Mouse (Mus musculus): ENCODE measurements around the gene Commd7. TPM values are rescaled to one million over a fixed set of nuclear protein-coding genes. Genes with fewer than 3 reads are reported as not detected.

Commd7 gene
- polyA plus RNA-seq, 1 experiment from 2014 or later: 70.4 TPM

GRCm38 (mm10) chr2:153642496-153642895 is 9.9 kb upstream of the Commd7 start:
- no peak for ATAC-seq (ENCODE audit: insufficient number of reproducible peaks, insufficient read depth, low FRiP score, low read depth)
- WGBS: 16% methylated on average over 3 of the region's 3 CpGs
- H3K9ac ChIP-seq (replicated peaks; ENCODE audit: low read depth, low read length): no peak overlapping the region
- H3K4me3 ChIP-seq (ENCODE audit: low read depth, low read length): no peak overlapping the region
- H3K4me1 ChIP-seq (ENCODE audit: control insufficient read depth, insufficient read depth, low read length): no peaks in the 10 kb centered on the region
- H3K9me3 ChIP-seq (ENCODE audit: control insufficient read depth, low read depth, low read length): no peaks in the 10 kb centered on the region
- no peaks in the 10 kb centered on the region for H3K27me3 ChIP-seq (ENCODE audit: control insufficient read depth, insufficient read depth, low read length)
- no peak overlapping the region for H3K4me2 ChIP-seq (replicated peaks; ENCODE audit: low read depth, low read length)
- H3K27ac ChIP-seq (ENCODE audit: low read length): no peak overlapping the region
- H3K36me3 ChIP-seq (ENCODE audit: control insufficient read depth, insufficient read depth, low read length): no peaks in the 10 kb centered on the region

- Histone ChIP-seq H3K9me3 (ENCODE audit: control insufficient read depth, low read depth, low read length) (no peaks in the 10 kb centered on the region), H3K9ac (replicated peaks; ENCODE audit: low read depth, low read length) (no peak overlapping the region), H3K4me3 (ENCODE audit: low read depth, low read length) (no peak overlapping the region), H3K4me2 (replicated peaks; ENCODE audit: low read depth, low read length) (no peak overlapping the region), H3K36me3 (ENCODE audit: control insufficient read depth, insufficient read depth, low read length) (no peaks in the 10 kb centered on the region), H3K27ac (ENCODE audit: low read length) (no peak overlapping the region), H3K27me3 (ENCODE audit: control insufficient read depth, insufficient read depth, low read length) (no peaks in the 10 kb centered on the region), H3K4me1 (ENCODE audit: control insufficient read depth, insufficient read depth, low read length) (no peaks in the 10 kb centered on the region)
- ATAC-seq (ENCODE audit: insufficient number of reproducible peaks, insufficient read depth, low FRiP score, low read depth): no peak
- WGBS: 31% methylated on average over 15 of the region's 15 CpGs
These were observed 6.5 kb upstream of the Commd7 start for GRCm38 (mm10) chr2:153638977-153639680.

GRCm38 (mm10) chr2:153633259-153633658 is 678 bp upstream of the Commd7 start:
- peaks cover 9% of the 10 kb centered on the region for H3K36me3 ChIP-seq (ENCODE audit: control insufficient read depth, insufficient read depth, low read length)
- H3K4me3 ChIP-seq (ENCODE audit: low read depth, low read length): peak overlapping the region; percentile 82; the same call in 1 of the 2 replicates
- H3K27me3 ChIP-seq (ENCODE audit: control insufficient read depth, insufficient read depth, low read length): no peaks in the 10 kb centered on the region
- H3K27ac ChIP-seq (ENCODE audit: low read length): no peak overlapping the region
- H3K9me3 ChIP-seq (ENCODE audit: control insufficient read depth, low read depth, low read length): no peaks in the 10 kb centered on the region
- WGBS: 56% methylated on average over 5 of the region's 5 CpGs
- H3K9ac ChIP-seq (replicated peaks; ENCODE audit: low read depth, low read length): no peak overlapping the region
- no peak for ATAC-seq (ENCODE audit: insufficient number of reproducible peaks, insufficient read depth, low FRiP score, low read depth)
- 0 out of 2 replicates have a peak overlapping the region, but pooled peaks have one; percentile 55 for H3K4me2 ChIP-seq (replicated peaks; ENCODE audit: low read depth, low read length)
- H3K4me1 ChIP-seq (ENCODE audit: control insufficient read depth, insufficient read depth, low read length): peaks cover 6% of the 10 kb centered on the region; the same call in 1 of the 2 replicates

GRCm38 (mm10) chr2:153632871-153633226 is 268 bp upstream of the Commd7 start:
- no peak for ATAC-seq (ENCODE audit: insufficient number of reproducible peaks, insufficient read depth, low FRiP score, low read depth)

GRCm38 (mm10) chr2:153630950-153631349 is 1.6 kb downstream of the Commd7 start:
- Histone ChIP-seq H3K27me3 (ENCODE audit: control insufficient read depth, insufficient read depth, low read length) (no peaks in the 10 kb centered on the region), H3K9me3 (ENCODE audit: control insufficient read depth, low read depth, low read length) (no peaks in the 10 kb centered on the region), H3K9ac (replicated peaks; ENCODE audit: low read depth, low read length) (no peak overlapping the region), H3K4me1 (ENCODE audit: control insufficient read depth, insufficient read depth, low read length) (peaks cover 6% of the 10 kb centered on the region; the same call in 1 of the 2 replicates), H3K36me3 (ENCODE audit: control insufficient read depth, insufficient read depth, low read length) (peaks cover 30% of the 10 kb centered on the region), H3K4me2 (replicated peaks; ENCODE audit: low read depth, low read length) (no peak overlapping the region), H3K4me3 (ENCODE audit: low read depth, low read length) (no peak overlapping the region), H3K27ac (ENCODE audit: low read length) (no peak overlapping the region)
- 89% methylated on average over 3 of the region's 3 CpGs for WGBS
- ATAC-seq (ENCODE audit: insufficient number of reproducible peaks, insufficient read depth, low FRiP score, low read depth): no peak

More at GRCm38 (mm10) chr2:153632871-153633226, 268 bp upstream of the Commd7 start:
- Histone ChIP-seq H3K36me3 (ENCODE audit: control insufficient read depth, insufficient read depth, low read length) (peaks cover 13% of the 10 kb centered on the region), H3K4me3 (ENCODE audit: low read depth, low read length) (peak overlapping the region; percentile 82), H3K9ac (replicated peaks; ENCODE audit: low read depth, low read length) (peak overlapping the region; percentile 85), H3K4me2 (replicated peaks; ENCODE audit: low read depth, low read length) (peak overlapping the region; percentile 55), H3K27me3 (ENCODE audit: control insufficient read depth, insufficient read depth, low read length) (no peaks in the 10 kb centered on the region), H3K9me3 (ENCODE audit: control insufficient read depth, low read depth, low read length) (no peaks in the 10 kb centered on the region), H3K27ac (ENCODE audit: low read length) (peak overlapping the region; percentile 91), H3K4me1 (ENCODE audit: control insufficient read depth, insufficient read depth, low read length) (peaks cover 6% of the 10 kb centered on the region; the same call in 1 of the 2 replicates)
- WGBS: 23% methylated on average over 2 of the region's 2 CpGs

GRCm38 (mm10) chr2:153622449-153622848 is 10.1 kb downstream of the Commd7 start:
- H3K9ac ChIP-seq (replicated peaks; ENCODE audit: low read depth, low read length): no peak overlapping the region
- 69% methylated on average over 10 of the region's 10 CpGs for WGBS
- no peak overlapping the region for H3K4me2 ChIP-seq (replicated peaks; ENCODE audit: low read depth, low read length)
- no peak overlapping the region for H3K4me3 ChIP-seq (ENCODE audit: low read depth, low read length)
- H3K36me3 ChIP-seq (ENCODE audit: control insufficient read depth, insufficient read depth, low read length): peaks cover 68% of the 10 kb centered on the region
- ATAC-seq (ENCODE audit: insufficient number of reproducible peaks, insufficient read depth, low FRiP score, low read depth): no peak
- H3K9me3 ChIP-seq (ENCODE audit: control insufficient read depth, low read depth, low read length): no peaks in the 10 kb centered on the region
- no peaks in the 10 kb centered on the region for H3K27me3 ChIP-seq (ENCODE audit: control insufficient read depth, insufficient read depth, low read length)
- no peaks in the 10 kb centered on the region for H3K4me1 ChIP-seq (ENCODE audit: control insufficient read depth, insufficient read depth, low read length)
- no peak overlapping the region for H3K27ac ChIP-seq (ENCODE audit: low read length)

- Histone ChIP-seq H3K27me3 (ENCODE audit: control insufficient read depth, insufficient read depth, low read length) (no peaks in the 10 kb centered on the region), H3K4me2 (replicated peaks; ENCODE audit: low read depth, low read length) (no peak overlapping the region), H3K4me3 (ENCODE audit: low read depth, low read length) (no peak overlapping the region), H3K36me3 (ENCODE audit: control insufficient read depth, insufficient read depth, low read length) (peaks cover 47% of the 10 kb centered on the region), H3K4me1 (ENCODE audit: control insufficient read depth, insufficient read depth, low read length) (no peaks in the 10 kb centered on the region), H3K9me3 (ENCODE audit: control insufficient read depth, low read depth, low read length) (no peaks in the 10 kb centered on the region), H3K9ac (replicated peaks; ENCODE audit: low read depth, low read length) (no peak overlapping the region), H3K27ac (ENCODE audit: low read length) (no peak overlapping the region)
- ATAC-seq (ENCODE audit: insufficient number of reproducible peaks, insufficient read depth, low FRiP score, low read depth): no peak
- 74% methylated on average over 10 of the region's 10 CpGs for WGBS
These were observed 13.7 kb downstream of the Commd7 start for GRCm38 (mm10) chr2:153618889-153619288.

- no peaks in the 10 kb centered on the region for H3K4me1 ChIP-seq (ENCODE audit: control insufficient read depth, insufficient read depth, low read length)
- H3K27ac ChIP-seq (ENCODE audit: low read length): no peak overlapping the region
- H3K27me3 ChIP-seq (ENCODE audit: control insufficient read depth, insufficient read depth, low read length): no peaks in the 10 kb centered on the region
- H3K9me3 ChIP-seq (ENCODE audit: control insufficient read depth, low read depth, low read length): no peaks in the 10 kb centered on the region
- no peak overlapping the region for H3K9ac ChIP-seq (replicated peaks; ENCODE audit: low read depth, low read length)
- no peak for ATAC-seq (ENCODE audit: insufficient number of reproducible peaks, insufficient read depth, low FRiP score, low read depth)
- WGBS: 90% methylated on average over 6 of the region's 6 CpGs
- H3K36me3 ChIP-seq (ENCODE audit: control insufficient read depth, insufficient read depth, low read length): peaks cover 43% of the 10 kb centered on the region
- H3K4me3 ChIP-seq (ENCODE audit: low read depth, low read length): no peak overlapping the region
- no peak overlapping the region for H3K4me2 ChIP-seq (replicated peaks; ENCODE audit: low read depth, low read length)
These were observed 14.1 kb downstream of the Commd7 start for GRCm38 (mm10) chr2:153618439-153618838.

- Histone ChIP-seq H3K9me3 (ENCODE audit: control insufficient read depth, low read depth, low read length) (no peaks in the 10 kb centered on the region), H3K27ac (ENCODE audit: low read length) (no peak overlapping the region), H3K4me3 (ENCODE audit: low read depth, low read length) (no peak overlapping the region), H3K27me3 (ENCODE audit: control insufficient read depth, insufficient read depth, low read length) (no peaks in the 10 kb centered on the region), H3K36me3 (ENCODE audit: control insufficient read depth, insufficient read depth, low read length) (peaks cover 29% of the 10 kb centered on the region), H3K4me1 (ENCODE audit: control insufficient read depth, insufficient read depth, low read length) (peaks cover 6% of the 10 kb centered on the region; the same call in 1 of the 2 replicates), H3K4me2 (replicated peaks; ENCODE audit: low read depth, low read length) (no peak overlapping the region), H3K9ac (replicated peaks; ENCODE audit: low read depth, low read length) (no peak overlapping the region)
- 94% methylated on average over 3 of the region's 3 CpGs for WGBS
- no peak for ATAC-seq (ENCODE audit: insufficient number of reproducible peaks, insufficient read depth, low FRiP score, low read depth)
These were observed 15.7 kb downstream of the Commd7 start for GRCm38 (mm10) chr2:153616893-153617292.
